Mouse (Mus musculus) lung, embryonic 15.5 days (tissue): ENCODE data around the gene Suv39h1. TPM values are rescaled to one million over a fixed set of nuclear protein-coding genes. Genes with fewer than 3 reads are reported as not detected.
"Not testable (repeated sequence)": the region's sequence is repeated elsewhere in the genome, so short reads cannot be mapped to it uniquely, and the experiment has no call there.

ENCODE experiments used
- ATAC-seq: fragments of 200-750 bp; cut with Nextera tagmentation; 2 replicates; pipeline ENCODE4 v1.8.0; 2017; ENCODE audit warnings: moderate number of reproducible peaks, borderline replicate concordance; ENCODE audit not compliant: low FRiP score, low TSS enrichment; ENCODE audit errors: extremely low read depth
- H3K27ac ChIP-seq: fragments of 300-500 bp; sonication (generic); 2 replicates; pipeline ENCODE4 v1.5.1; 2015; ENCODE audit warnings: moderate library complexity, mild to moderate bottlenecking, inconsistent platforms
- H3K27me3 ChIP-seq: fragments of 300-500 bp; sonication (generic); 2 replicates; pipeline ENCODE4 v1.6.1; 2015; ENCODE audit warnings: inconsistent platforms
- H3K36me3 ChIP-seq: fragments of 300-500 bp; sonication (generic); 2 replicates; pipeline ENCODE4 v1.6.1; 2015; ENCODE audit warnings: inconsistent platforms
- H3K4me1 ChIP-seq: fragments of 300-500 bp; sonication (generic); 2 replicates; pipeline ENCODE4 v1.6.1; 2015; ENCODE audit warnings: inconsistent platforms
- H3K4me2 ChIP-seq: fragments of 300-500 bp; sonication (generic); 2 replicates; pipeline ENCODE4 v1.6.1; 2015; ENCODE audit warnings: inconsistent platforms, mild to moderate bottlenecking, moderate library complexity
- H3K4me3 ChIP-seq: fragments of 300-500 bp; sonication (generic); 2 replicates; pipeline ENCODE4 v1.5.1; 2015; ENCODE audit warnings: mild to moderate bottlenecking, inconsistent platforms
- H3K9ac ChIP-seq: fragments of 300-500 bp; sonication (generic); 2 replicates; pipeline ENCODE4 v1.6.1; 2015; ENCODE audit warnings: inconsistent platforms
- H3K9me3 ChIP-seq: fragments of 300-500 bp; sonication (generic); 2 replicates; pipeline ENCODE4 v1.6.1; 2016; ENCODE audit warnings: inconsistent platforms
- WGBS: fragments of 180-500 bp; shearing (Covaris S2); methylation state at CpG from one replicate; pipeline ENCODE4 v1.1.7; 2015; 5-methylcytosine and 5-hydroxymethylcytosine counted together
- polyA plus RNA-seq: library from polyadenylated mRNA; unstranded; fragments of >200 nt; fragmentation: Nextera tagmentation; extraction: Ambion mirVana; gene quantifications from 2 replicates; pipeline ENCODE4 v1.2.1, GENCODE M21; 2015

Gene Suv39h1
- polyA plus RNA-seq, 1 experiment from 2014 or later: 68.0 TPM

- Histone ChIP-seq H3K4me3 (no peak overlapping the region), H3K9me3 (no peaks in the 10 kb centered on the region), H3K9ac (no peak overlapping the region), H3K27me3 (no peaks in the 10 kb centered on the region), H3K4me1 (no peaks in the 10 kb centered on the region), H3K4me2 (no peak overlapping the region), H3K36me3 (no peaks in the 10 kb centered on the region), H3K27ac (no peak overlapping the region)
- no peak for ATAC-seq
- 84% methylated on average over 2 of the region's 2 CpGs for WGBS
These were observed 54.3 kb downstream of the Suv39h1 start for GRCm38 (mm10) chrX:8020111-8020778.

- Histone ChIP-seq H3K9me3 (no peaks in the 10 kb centered on the region), H3K27ac (no peak within 1 kb of the TSS), H3K4me2 (no peak within 1 kb of the TSS), H3K4me1 (no peaks in the 10 kb centered on the region), H3K4me3 (no peak within 1 kb of the TSS), H3K9ac (no peak within 1 kb of the TSS), H3K36me3 (no peaks in the 10 kb centered on the region), H3K27me3 (no peaks in the 10 kb centered on the region)
- 63% methylated on average over 2 of the region's 2 CpGs for WGBS
- ATAC-seq: no peak
These were observed 56.3 kb downstream of the Suv39h1 start, which contains the start of gene Glod5 for GRCm38 (mm10) chrX:8018286-8018685. Gene Glod5, minus strand, starts transcription at chrX:8018492.

DNA sequence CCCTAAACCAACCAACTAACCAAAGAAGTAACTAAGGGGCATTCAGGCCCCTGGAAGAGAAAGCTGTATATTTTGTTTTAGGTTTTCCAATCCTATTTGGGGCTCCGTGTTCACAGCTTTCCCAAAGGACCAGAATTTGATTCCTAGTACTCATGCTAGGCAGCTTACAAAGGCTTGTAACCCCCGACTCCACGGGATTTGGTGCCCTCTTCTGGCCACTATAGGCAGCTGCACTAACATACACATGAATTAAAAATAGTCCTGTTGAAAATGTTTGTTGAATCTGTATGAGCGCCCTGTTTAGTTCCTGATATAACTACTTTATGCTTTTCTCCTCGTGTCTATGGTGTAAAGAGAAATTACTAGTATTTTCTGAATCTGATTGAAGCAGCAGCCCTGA is 57.4 kb downstream of the Suv39h1 start:
- no peaks in the 10 kb centered on the region for H3K4me1 ChIP-seq
- H3K4me3 ChIP-seq: no peak overlapping the region
- no peak overlapping the region for H3K27ac ChIP-seq
- H3K9ac ChIP-seq: no peak overlapping the region
- no peaks in the 10 kb centered on the region for H3K36me3 ChIP-seq
- no peaks in the 10 kb centered on the region for H3K9me3 ChIP-seq
- ATAC-seq: no peak
- 8% methylated on average over 5 of the region's 5 CpGs for WGBS
- no peak overlapping the region for H3K4me2 ChIP-seq
- no peaks in the 10 kb centered on the region for H3K27me3 ChIP-seq

DNA sequence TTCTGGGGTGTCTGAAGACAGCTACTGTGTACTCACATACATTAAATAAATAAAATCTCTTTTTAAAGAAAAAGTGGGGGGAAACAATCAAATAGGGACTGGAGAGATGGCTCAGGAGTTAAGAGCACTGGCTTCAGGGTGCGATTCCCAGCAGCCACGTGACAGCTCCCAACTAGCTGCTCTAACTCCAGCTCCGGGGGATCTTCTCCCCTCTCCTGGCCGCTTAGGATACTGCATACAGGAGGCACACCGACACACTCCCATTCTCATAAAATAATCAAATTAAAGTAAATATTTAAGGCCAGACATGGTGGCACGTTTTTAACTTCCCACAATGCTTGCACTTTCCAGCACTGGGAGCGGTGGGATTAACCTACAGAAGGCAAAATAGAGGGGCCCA is 58.9 kb downstream of the Suv39h1 start:
- not testable (repeated sequence) for H3K9me3 ChIP-seq, H3K36me3 ChIP-seq, H3K4me2 ChIP-seq, H3K4me3 ChIP-seq, H3K9ac ChIP-seq, H3K27ac ChIP-seq, H3K4me1 ChIP-seq, H3K27me3 ChIP-seq, ATAC-seq
- 20% methylated on average over 7 of the region's 7 CpGs for WGBS

DNA sequence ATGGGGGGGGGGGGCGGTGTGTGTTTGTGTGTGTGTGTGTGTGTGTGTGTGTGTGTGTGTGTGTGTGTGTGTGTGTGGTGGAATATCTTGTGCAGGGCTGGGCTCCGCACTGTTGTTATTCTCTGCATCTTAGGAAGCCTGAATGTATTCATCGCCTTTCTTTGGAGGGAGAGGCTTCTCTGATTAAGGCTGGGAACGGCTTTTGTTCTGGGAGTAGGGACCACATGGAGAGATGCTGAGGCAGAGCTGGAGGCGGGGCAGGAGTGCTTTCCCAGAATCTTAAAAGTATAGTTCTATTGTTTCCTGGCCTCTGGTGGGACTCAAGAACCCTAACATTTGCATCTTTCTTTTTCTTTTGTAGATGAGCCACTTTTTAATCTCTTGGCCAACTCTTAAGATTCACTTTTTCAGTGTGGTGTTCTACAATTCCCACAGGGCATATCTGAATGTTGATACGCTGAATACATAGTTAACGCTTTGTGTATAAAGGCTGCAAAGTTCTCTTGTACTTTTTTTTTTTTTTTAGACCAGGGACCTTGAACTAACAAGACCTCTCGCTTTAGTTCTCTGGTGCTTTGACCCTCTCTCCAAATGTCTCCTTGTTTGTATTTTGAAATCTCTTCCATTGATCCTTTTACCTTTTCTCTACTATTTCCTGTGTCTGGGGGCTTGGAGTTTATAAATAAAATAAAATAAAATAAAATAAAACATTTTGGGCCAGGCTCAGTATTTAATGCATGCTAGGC is 60.8 kb downstream of the Suv39h1 start:
- H3K4me3 ChIP-seq: no peak overlapping the region
- H3K4me2 ChIP-seq: no peak overlapping the region
- H3K4me1 ChIP-seq: no peaks in the 10 kb centered on the region
- H3K27me3 ChIP-seq: no peaks in the 10 kb centered on the region
- H3K36me3 ChIP-seq: no peaks in the 10 kb centered on the region
- 47% methylated on average over 7 of the region's 8 CpGs for WGBS
- no peak for ATAC-seq
- H3K9me3 ChIP-seq: no peaks in the 10 kb centered on the region
- no peak overlapping the region for H3K27ac ChIP-seq
- H3K9ac ChIP-seq: no peak overlapping the region

DNA sequence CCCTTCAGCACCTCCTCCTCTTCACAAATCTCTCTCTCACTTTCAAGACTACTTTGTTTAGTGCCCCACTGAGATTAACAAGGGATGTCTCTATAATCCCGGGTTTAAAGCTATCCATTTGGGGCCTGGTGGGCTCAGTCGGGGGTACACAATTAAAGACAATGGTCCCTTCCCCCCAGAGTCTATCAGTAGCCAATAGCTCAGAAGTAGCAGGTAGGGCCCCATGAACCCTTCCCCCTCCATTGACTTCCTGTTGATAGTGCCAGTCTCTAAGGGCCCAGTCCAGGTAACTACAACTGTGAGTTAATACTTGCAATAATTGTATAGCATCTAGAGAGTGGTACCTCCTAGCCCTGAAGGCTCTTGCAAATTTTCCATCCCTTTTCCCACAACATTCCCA is 61.4 kb downstream of the Suv39h1 start:
- Histone ChIP-seq H3K9ac (no peak overlapping the region), H3K36me3 (no peaks in the 10 kb centered on the region), H3K4me1 (no peaks in the 10 kb centered on the region), H3K4me3 (no peak overlapping the region), H3K4me2 (no peak overlapping the region), H3K27me3 (no peaks in the 10 kb centered on the region), H3K9me3 (no peaks in the 10 kb centered on the region), H3K27ac (no peak overlapping the region)
- 10% methylated on average over 2 of the region's 2 CpGs for WGBS
- ATAC-seq: no peak

Other genes starting within 250 kb of the Suv39h1 start
- 42.2 and 46.6 TPM in 2 replicates for gene Otud5, start 233.4 kb downstream of the Suv39h1 start, polyA plus RNA-seq
- gene Pim2, start 196.5 kb downstream of the Suv39h1 start, polyA plus RNA-seq: 8.6 and 10.3 TPM in 2 replicates
- 37.6 and 38.6 TPM in 2 replicates for gene Slc35a2, start 190.7 kb downstream of the Suv39h1 start, polyA plus RNA-seq
- 114 and 115 TPM in 2 replicates for gene Pqbp1, start 175.5 kb downstream of the Suv39h1 start, polyA plus RNA-seq
- gene Timm17b, start 175.4 kb downstream of the Suv39h1 start, polyA plus RNA-seq: 155 TPM in 2 replicates
- not detected in 2 replicates for gene Gm10491, start 166.9 kb downstream of the Suv39h1 start, polyA plus RNA-seq
- not detected in 2 replicates for gene Gm10490, start 165.2 kb downstream of the Suv39h1 start, polyA plus RNA-seq
- gene Pcsk1n, start 154.9 kb downstream of the Suv39h1 start, polyA plus RNA-seq: 0.86 and 1.9 TPM in 2 replicates
- gene Eras, start 146.2 kb downstream of the Suv39h1 start, polyA plus RNA-seq: not detected in 2 replicates
- gene Hdac6, start 126.9 kb downstream of the Suv39h1 start, polyA plus RNA-seq: 24.1 and 26.8 TPM in 2 replicates
- gene Gata1, start 96.7 kb downstream of the Suv39h1 start, polyA plus RNA-seq: 1.4 and 1.9 TPM in 2 replicates
- gene Glod5, start 56.3 kb downstream of the Suv39h1 start, polyA plus RNA-seq: not detected in 2 replicates
- gene Was, start 15.7 kb upstream of the Suv39h1 start, polyA plus RNA-seq: 0.26 and 0.62 TPM in 2 replicates
- 20.9 and 24.2 TPM in 2 replicates for gene Wdr13, start 58.1 kb upstream of the Suv39h1 start, polyA plus RNA-seq
- gene Rbm3, start 71.1 kb upstream of the Suv39h1 start, polyA plus RNA-seq: 508 and 532 TPM in 2 replicates
- gene Tbc1d25, start 101.4 kb upstream of the Suv39h1 start, polyA plus RNA-seq: 12.8 and 14.8 TPM in 2 replicates
- 33.8 and 41.1 TPM in 2 replicates for gene Ebp, start 118.8 kb upstream of the Suv39h1 start, polyA plus RNA-seq
- gene Porcn, start 131.8 kb upstream of the Suv39h1 start, polyA plus RNA-seq: 10.2 and 11.6 TPM in 2 replicates
- gene Ftsj1, start 177.6 kb upstream of the Suv39h1 start, polyA plus RNA-seq: 52.8 and 53.0 TPM in 2 replicates
- gene Slc38a5, start 196.4 kb upstream of the Suv39h1 start, polyA plus RNA-seq: 90.1 and 98.9 TPM in 2 replicates